Mouse (Mus musculus): ENCODE measurements around the gene Olfr661. TPM values are rescaled to one million over a fixed set of nuclear protein-coding genes. Genes with fewer than 3 reads are reported as not detected.

The Olfr661 gene
- not detected in 2 replicates for polyA plus RNA-seq (2012)

DNA sequence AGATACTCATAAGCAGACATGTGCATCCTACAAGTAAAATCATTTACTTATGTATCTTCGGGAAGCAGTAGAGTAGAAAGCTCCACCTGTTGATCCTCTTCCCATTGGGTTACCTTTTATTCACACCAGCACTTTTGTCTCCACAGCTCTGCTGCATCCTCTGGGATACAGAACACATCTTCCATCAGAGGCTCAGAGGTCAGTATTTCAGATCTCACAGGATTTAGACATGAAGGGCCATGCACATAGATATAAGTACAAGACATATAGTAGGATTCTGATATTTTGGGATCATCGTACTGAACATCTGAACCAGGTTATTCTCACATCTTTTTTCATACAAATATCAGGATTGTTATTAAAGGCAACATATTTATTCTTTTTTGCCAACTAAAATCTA is at the start of gene Olfr661:
Olfr661 (plus strand) TSS at position 301 of the 400 bp plus-strand sequence.
- Histone ChIP-seq H3K27me3 (ENCODE audit: control insufficient read depth) (no peaks in the 10 kb centered on the region), H3K36me3 (ENCODE audit: control insufficient read depth) (no peaks in the 10 kb centered on the region), H3K4me1 (ENCODE audit: control insufficient read depth) (no peaks in the 10 kb centered on the region), H3K9me3 (ENCODE audit: control insufficient read depth, low read length) (0 out of 2 replicates have a peak, but pooled peaks cover 2% of the 10 kb centered on the region), H3K4me3 (replicated peaks) (no peak within 1 kb of the TSS)
- no peak for TF ChIP-seq GATA1 (IDR thresholded peaks at IDR 0.05; ENCODE audit: low read length)
- TF ChIP-seq TAL1 (IDR thresholded peaks at IDR 0.05; ENCODE audit: low read length) = no peak

DNA sequence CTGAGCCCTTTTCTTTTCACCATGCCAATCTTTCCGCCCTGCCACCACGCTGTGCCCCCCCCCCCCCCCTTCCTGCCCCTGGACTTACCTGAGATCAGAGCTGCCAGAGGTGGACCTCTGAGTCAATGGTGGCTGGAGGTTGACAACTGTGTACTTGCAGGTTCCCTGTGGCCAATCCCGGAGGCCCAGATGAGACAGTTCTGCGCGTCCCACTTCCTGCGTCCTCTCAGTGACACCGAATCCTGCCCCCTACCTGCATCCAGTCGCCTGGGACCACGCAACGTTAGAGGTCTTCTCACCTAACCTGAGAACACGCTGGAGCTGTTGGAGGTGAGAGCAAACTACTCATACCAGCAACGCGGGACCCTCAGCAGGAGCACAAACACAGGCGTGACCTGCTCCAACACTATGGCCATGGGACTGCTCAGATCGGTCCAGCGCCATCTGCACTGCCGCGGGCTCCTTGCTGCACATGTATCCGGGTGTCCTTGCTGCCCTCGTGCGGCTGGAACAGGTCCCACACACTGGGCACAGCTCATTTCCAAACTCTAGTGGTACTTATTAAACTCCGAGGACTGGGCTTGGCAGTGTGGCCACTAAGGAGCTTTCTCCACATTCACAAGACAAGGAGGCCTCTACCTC is 39.3 kb upstream of the Olfr661 start, which contains the start of gene Olfr658:
Olfr658 (minus strand) TSS at position 465 of the 642 bp plus-strand sequence.
- H3K27me3 ChIP-seq (ENCODE audit: control insufficient read depth) = no peaks in the 10 kb centered on the region
- H3K4me3 ChIP-seq (replicated peaks) = no peak within 1 kb of the TSS
- H3K4me1 ChIP-seq (ENCODE audit: control insufficient read depth) = no peaks in the 10 kb centered on the region
- peaks cover 3% of the 10 kb centered on the region; the same call in 1 of the 2 replicates for H3K9me3 ChIP-seq (ENCODE audit: control insufficient read depth, low read length)
- H3K36me3 ChIP-seq (ENCODE audit: control insufficient read depth) = no peaks in the 10 kb centered on the region
- TF ChIP-seq GATA1 (IDR thresholded peaks at IDR 0.05; ENCODE audit: low read length) (no peak), TAL1 (IDR thresholded peaks at IDR 0.05; ENCODE audit: low read length) (no peak)

DNA sequence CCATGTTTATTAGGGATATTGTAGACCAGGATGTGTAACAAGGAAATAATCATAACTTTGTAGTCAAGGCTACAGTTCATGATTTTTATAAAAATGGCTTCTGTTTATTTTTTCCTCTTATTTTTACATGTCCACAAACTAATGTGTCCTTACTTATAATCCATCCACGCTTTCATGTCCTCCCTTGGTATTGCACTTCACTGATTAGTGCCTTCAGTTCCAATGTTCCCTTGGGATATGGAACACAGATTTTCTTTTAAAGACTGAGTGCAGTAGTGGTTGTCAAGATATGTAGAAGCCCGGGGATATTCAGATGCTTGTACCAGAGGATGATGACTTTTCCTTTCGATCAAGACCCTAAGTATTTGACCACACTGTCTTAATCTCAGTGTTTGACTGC is 19.8 kb upstream of the Olfr661 start, which contains the start of gene Olfr659:
Olfr659 (plus strand) TSS at position 301 of the 400 bp plus-strand sequence.
- H3K36me3 ChIP-seq (ENCODE audit: control insufficient read depth) = no peaks in the 10 kb centered on the region
- no peaks in the 10 kb centered on the region for H3K4me1 ChIP-seq (ENCODE audit: control insufficient read depth)
- TF ChIP-seq GATA1 (IDR thresholded peaks at IDR 0.05; ENCODE audit: low read length) = no peak
- TF ChIP-seq TAL1 (IDR thresholded peaks at IDR 0.05; ENCODE audit: low read length) = no peak
- H3K4me3 ChIP-seq (replicated peaks) = no peak within 1 kb of the TSS
- peaks cover 3% of the 10 kb centered on the region; the same call in 1 of the 2 replicates for H3K9me3 ChIP-seq (ENCODE audit: control insufficient read depth, low read length)
- H3K27me3 ChIP-seq (ENCODE audit: control insufficient read depth) = no peaks in the 10 kb centered on the region

Other genes starting within 250 kb of the Olfr661 start
- gene Trim30a, start 221.3 kb upstream of the Olfr661 start, polyA plus RNA-seq (2012) = not detected in 2 replicates
- not detected in 2 replicates for gene Trim30d, start 178.7 kb upstream of the Olfr661 start, polyA plus RNA-seq (2012)
- gene Olfr651, start 136.4 kb upstream of the Olfr661 start, polyA plus RNA-seq (2012) = not detected in 2 replicates
- gene Olfr652, start 125.6 kb upstream of the Olfr661 start, polyA plus RNA-seq (2012) = not detected in 2 replicates
- gene Olfr653, start 109.2 kb upstream of the Olfr661 start, polyA plus RNA-seq (2012) = not detected in 2 replicates
- not detected in 2 replicates for gene Olfr654, start 99.5 kb upstream of the Olfr661 start, polyA plus RNA-seq (2012)
- gene Olfr655, start 84.7 kb upstream of the Olfr661 start, polyA plus RNA-seq (2012) = not detected in 2 replicates
- not detected in 2 replicates for gene Olfr656, start 72.5 kb upstream of the Olfr661 start, polyA plus RNA-seq (2012)
- gene Olfr657, start 61.7 kb upstream of the Olfr661 start, polyA plus RNA-seq (2012) = not detected in 2 replicates
- gene Olfr658, start 39.2 kb upstream of the Olfr661 start, polyA plus RNA-seq (2012) = not detected in 2 replicates
- not detected in 2 replicates for gene Olfr659, start 19.7 kb upstream of the Olfr661 start, polyA plus RNA-seq (2012)
- not detected in 2 replicates for gene Usp17le, start 91.0 kb downstream of the Olfr661 start, polyA plus RNA-seq (2012)
- not detected in 2 replicates for gene Usp17lb, start 156.1 kb downstream of the Olfr661 start, polyA plus RNA-seq (2012)
- gene Usp17la, start 170.5 kb downstream of the Olfr661 start, polyA plus RNA-seq (2012) = not detected in 2 replicates
- not detected in 2 replicates for gene Olfr665, start 191.5 kb downstream of the Olfr661 start, polyA plus RNA-seq (2012)
- not detected in 2 replicates for gene Olfr666, start 209.5 kb downstream of the Olfr661 start, polyA plus RNA-seq (2012)
- not detected in 2 replicates for gene Olfr667, start 235.0 kb downstream of the Olfr661 start, polyA plus RNA-seq (2012)
- gene Olfr668, start 241.6 kb downstream of the Olfr661 start, polyA plus RNA-seq (2012) = not detected in 2 replicates
- gene Olfr669, start 247.7 kb downstream of the Olfr661 start, polyA plus RNA-seq (2012) = not detected in 2 replicates